Mouse (Mus musculus) small intestine, adult 2 months (tissue): Measurements from ENCODE around the gene Rnf217. TPM values are rescaled to one million over a fixed set of nuclear protein-coding genes. Genes with fewer than 3 reads are reported as not detected.

Source experiments
- H3K27ac ChIP-seq: fragments of 200-500 bp; 2 replicates; pipeline ENCODE4 v1.5.1; 2012; ENCODE audit warnings: low read depth, low read length, control low read depth, inconsistent platforms; ENCODE audit not compliant: insufficient read depth
- H3K27me3 ChIP-seq: fragments of 200-500 bp; 2 replicates; pipeline ENCODE4 v1.6.1; 2012; ENCODE audit warnings: mild to moderate bottlenecking, moderate library complexity, low read length, inconsistent platforms; ENCODE audit not compliant: control insufficient read depth, insufficient read depth
- H3K36me3 ChIP-seq: fragments of 200-500 bp; 2 replicates; pipeline ENCODE4 v1.6.1; 2012; ENCODE audit warnings: mild to moderate bottlenecking, low read length, control low read depth, inconsistent platforms; ENCODE audit not compliant: control insufficient read depth, insufficient read depth
- H3K4me1 ChIP-seq: fragments of 200-500 bp; 2 replicates; pipeline ENCODE4 v1.6.1; 2012; ENCODE audit warnings: low read length, inconsistent platforms, mixed read lengths; ENCODE audit not compliant: control insufficient read depth, insufficient read depth, insufficient read length
- H3K4me3 ChIP-seq: fragments of 200-500 bp; 2 replicates; pipeline ENCODE4 v1.5.1; 2012; ENCODE audit warnings: low read depth, mild to moderate bottlenecking, control low read depth, inconsistent platforms, low read length, moderate library complexity
- CTCF ChIP-seq: fragments of 200-500 bp; IDR thresholded peaks from 2 replicates; pipeline ENCODE4 v1.5.1; 2012; ENCODE audit warnings: low read depth, mild to moderate bottlenecking, control low read depth, inconsistent platforms, low read length, moderate library complexity, mixed read lengths; ENCODE audit not compliant: insufficient replicate concordance, insufficient read length; ENCODE audit errors: extremely low read depth
- POLR2A ChIP-seq: fragments of 200-500 bp; IDR thresholded peaks from 2 replicates; pipeline ENCODE4 v1.6.1; 2012; ENCODE audit warnings: low read depth, mild to moderate bottlenecking, control low read depth, inconsistent platforms, low read length, moderate library complexity
- WGBS: fragments of 180-500 bp; shearing (Covaris S2); methylation state at CpG from one replicate; pipeline ENCODE4 v1.1.7; 2018; 5-methylcytosine and 5-hydroxymethylcytosine counted together
- polyA plus RNA-seq: library from polyadenylated mRNA; depleted of rRNA; stranded (reverse); fragments of >200 nt; gene quantifications from 2 replicates; pipeline ENCODE4 v1.2.3, GENCODE M21; 2012

Rnf217 gene
- polyA plus RNA-seq, 1 experiment: 0.74 TPM

DNA sequence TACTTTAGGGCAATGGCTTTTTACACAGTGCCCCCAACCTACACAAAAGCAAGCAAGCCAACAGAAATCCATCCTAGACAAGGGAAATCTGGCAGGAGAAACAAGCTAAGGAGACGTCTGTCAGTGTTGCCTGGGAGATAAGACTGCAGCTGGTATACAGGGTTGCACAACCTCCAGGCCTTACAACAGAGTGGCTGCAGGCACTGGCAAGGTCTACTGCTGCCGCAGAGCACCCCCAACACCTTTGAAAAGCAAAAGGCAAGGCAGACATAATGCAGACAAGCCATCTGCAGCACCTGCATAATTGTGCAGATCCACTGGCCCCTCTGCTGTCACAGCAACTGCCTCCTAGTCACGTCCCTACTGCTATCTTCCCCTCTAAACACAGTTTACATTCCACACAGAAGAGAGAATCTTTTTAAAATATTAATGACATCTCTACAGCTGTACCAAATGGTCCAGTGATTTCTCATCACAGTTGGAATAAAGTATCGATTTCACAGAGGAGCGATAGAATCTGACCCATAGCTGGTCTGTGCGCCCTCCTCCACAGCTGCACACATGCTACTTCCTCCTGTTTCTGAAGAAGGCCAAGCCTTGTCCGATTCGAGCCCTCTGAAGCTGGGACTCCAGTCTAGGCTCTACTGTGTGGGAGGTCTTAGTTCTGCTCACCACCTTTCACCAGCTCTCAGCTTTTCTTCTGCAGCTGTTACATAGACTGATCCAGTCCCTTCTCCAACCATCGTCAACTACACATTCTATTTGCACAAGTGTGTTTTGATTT is 16.1 kb downstream of the Rnf217 start:
- H3K36me3 ChIP-seq: no peaks in the 10 kb centered on the region
- H3K4me1 ChIP-seq: peaks cover 5% of the 10 kb centered on the region; the same call in 1 of the 2 replicates
- WGBS: 27% methylated on average over 9 of the region's 9 CpGs
- H3K27ac ChIP-seq: no peak overlapping the region
- TF ChIP-seq CTCF: no peak
- TF ChIP-seq POLR2A: no peak
- no peak overlapping the region for H3K4me3 ChIP-seq
- H3K27me3 ChIP-seq: no peaks in the 10 kb centered on the region

DNA sequence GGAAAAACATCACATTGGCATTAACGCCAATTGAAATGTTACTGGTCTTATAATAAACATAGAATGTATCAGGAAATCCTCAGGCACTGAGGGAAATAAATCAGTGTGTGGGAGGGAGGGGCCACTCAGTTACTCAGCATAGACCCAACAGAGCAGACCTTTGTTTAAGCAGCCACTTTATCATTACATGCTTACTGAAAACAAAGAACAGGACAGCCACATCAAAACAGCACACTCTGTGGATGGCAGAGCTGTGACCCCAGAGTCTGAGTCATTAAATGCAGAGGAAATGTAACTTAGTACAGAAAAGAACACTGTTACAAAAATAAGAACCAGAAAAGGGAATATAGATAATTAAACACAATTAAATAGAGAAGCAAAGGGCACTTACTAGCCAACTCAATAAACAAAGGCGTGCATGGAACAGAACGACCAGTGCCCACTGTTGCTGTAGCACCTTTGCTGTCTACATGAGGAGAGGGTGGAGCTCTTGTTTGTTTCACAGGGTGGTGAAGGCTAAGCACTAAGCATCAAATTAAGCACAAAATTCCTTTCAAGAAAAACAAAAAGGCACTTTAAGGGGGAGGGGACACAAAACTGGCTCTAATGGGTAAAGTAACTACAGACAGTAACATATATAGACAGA is 16.8 kb downstream of the Rnf217 start:
- Histone ChIP-seq H3K27me3 (no peaks in the 10 kb centered on the region), H3K27ac (no peak overlapping the region), H3K36me3 (no peaks in the 10 kb centered on the region), H3K4me1 (peaks cover 5% of the 10 kb centered on the region; the same call in 1 of the 2 replicates), H3K4me3 (no peak overlapping the region)
- WGBS: 25% methylated on average over 3 of the region's 3 CpGs
- TF ChIP-seq CTCF (no peak), POLR2A (no peak)

DNA sequence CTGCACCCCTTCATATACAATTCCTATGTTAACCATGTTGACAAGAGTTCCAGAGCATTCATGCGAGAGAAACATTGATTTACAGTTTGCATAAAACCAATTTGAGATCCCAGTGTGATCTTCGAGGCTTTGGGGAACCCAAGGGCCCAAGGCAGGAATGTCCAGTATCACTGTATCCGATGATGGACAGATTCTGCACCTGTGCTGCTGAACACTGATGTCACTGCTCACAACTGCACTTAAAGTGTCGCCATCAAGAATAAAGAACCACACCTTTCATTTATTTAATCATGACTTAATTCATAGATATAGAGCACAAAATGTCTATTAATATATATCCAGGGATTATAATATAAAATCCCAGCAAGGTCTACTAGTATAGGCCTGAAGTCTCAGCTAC is 28.3 kb downstream of the Rnf217 start:
- Histone ChIP-seq H3K27me3 (no peaks in the 10 kb centered on the region), H3K4me1 (no peaks in the 10 kb centered on the region), H3K4me3 (no peak overlapping the region), H3K36me3 (no peaks in the 10 kb centered on the region), H3K27ac (no peak overlapping the region)
- no peak for TF ChIP-seq POLR2A
- 89% methylated on average over 4 of the region's 4 CpGs for WGBS

DNA sequence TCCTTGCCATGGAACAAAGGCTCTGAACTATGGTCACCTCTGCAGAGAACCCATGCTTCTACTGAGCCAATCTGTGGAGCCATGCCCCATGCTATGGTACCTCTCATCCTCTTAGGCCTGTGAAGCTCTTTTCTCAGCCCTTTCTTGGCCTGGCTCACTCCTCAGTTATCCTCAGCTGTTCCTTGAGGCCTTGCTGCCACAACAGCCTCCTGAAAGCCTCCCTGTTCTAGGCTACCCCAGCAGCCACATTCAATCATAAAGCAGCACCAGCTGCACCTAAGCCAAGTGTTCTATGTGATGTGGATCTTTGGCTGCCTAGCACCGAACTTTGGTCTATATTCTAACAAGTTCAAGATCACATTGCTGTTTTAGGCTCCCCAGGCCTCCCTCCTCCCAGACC is 28.9 kb downstream of the Rnf217 start:
- Histone ChIP-seq H3K4me3 (no peak overlapping the region), H3K27me3 (no peaks in the 10 kb centered on the region), H3K36me3 (no peaks in the 10 kb centered on the region), H3K27ac (no peak overlapping the region), H3K4me1 (no peaks in the 10 kb centered on the region)
- 84% methylated on average over 1 of the region's 1 CpGs for WGBS
- no peak for TF ChIP-seq CTCF
- no peak for TF ChIP-seq POLR2A

DNA sequence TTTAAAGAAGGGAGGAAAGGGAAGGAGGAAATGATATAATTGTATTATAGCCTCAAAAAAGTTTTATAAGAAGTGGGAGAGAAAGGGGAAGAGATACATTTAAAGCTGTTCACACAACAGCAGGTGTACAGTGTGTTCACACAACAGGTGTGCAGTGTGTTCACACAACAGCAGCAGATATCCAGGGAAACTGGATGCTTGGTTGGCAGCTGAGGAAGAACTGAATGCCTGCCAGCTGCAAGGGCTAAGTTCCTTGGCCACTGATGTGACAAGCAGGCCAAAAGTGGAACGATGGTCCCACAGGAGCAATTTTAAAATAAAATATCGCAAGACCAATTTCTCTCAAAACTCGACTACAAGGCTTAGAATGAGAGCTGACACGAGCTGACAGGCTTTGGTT is 35.7 kb downstream of the Rnf217 start:
- no peak overlapping the region for H3K27ac ChIP-seq
- H3K36me3 ChIP-seq: no peaks in the 10 kb centered on the region
- TF ChIP-seq CTCF: no peak
- TF ChIP-seq POLR2A: no peak
- H3K4me1 ChIP-seq: no peaks in the 10 kb centered on the region
- H3K4me3 ChIP-seq: no peak overlapping the region
- H3K27me3 ChIP-seq: no peaks in the 10 kb centered on the region
- 85% methylated on average over 4 of the region's 4 CpGs for WGBS

DNA sequence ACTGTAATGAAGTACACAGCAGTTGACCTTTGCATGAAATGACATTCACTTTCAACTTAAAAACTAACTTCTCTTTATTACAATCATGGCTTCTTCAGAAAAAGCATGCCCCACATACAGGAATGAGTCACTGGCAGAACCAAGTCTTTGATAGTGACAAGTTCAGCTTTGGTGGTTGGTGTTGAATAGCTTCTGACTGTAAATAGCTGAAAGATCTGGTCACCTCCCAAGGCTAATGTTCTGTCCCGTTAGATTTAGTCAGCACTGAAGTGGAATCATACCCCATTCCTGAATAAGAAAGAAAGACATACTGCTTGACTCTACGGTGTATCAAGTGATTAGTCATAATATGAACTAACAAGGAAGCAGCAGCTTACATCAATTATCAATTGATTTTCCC is 51.7 kb downstream of the Rnf217 start:
- no peak overlapping the region for H3K4me3 ChIP-seq
- WGBS: 35% methylated on average over 2 of the region's 2 CpGs
- H3K27me3 ChIP-seq: no peaks in the 10 kb centered on the region
- TF ChIP-seq POLR2A: no peak
- TF ChIP-seq CTCF: no peak
- H3K36me3 ChIP-seq: no peaks in the 10 kb centered on the region
- no peak overlapping the region for H3K27ac ChIP-seq
- H3K4me1 ChIP-seq: no peaks in the 10 kb centered on the region

DNA sequence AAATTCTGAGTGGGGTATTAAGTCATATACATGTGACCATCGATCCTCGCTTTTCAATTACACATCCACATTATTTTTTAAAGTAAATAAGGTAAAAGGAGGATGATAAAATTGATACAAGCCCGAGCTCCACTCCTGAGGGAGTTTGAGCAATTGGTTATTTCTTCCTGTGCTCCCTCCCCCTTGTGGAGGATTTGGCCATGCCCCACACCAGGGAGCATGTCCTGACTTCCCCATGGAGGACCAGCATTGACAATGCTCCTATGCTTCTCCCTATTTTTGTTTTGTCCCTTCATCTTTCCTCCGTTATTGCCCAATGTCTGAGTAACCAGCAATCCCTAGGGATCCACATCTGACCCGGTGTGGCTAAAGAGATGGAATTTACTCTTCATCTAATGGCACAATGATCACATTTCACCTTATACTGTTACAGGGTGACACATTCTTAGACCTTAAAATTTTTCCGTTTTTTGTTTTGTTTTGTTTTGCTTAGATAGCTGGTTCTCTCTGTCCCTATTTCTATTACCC is 53.5 kb downstream of the Rnf217 start:
- Histone ChIP-seq H3K27me3 (no peaks in the 10 kb centered on the region), H3K4me3 (no peak overlapping the region), H3K27ac (no peak overlapping the region), H3K4me1 (no peaks in the 10 kb centered on the region), H3K36me3 (no peaks in the 10 kb centered on the region)
- WGBS: 90% methylated on average over 6 of the region's 6 CpGs
- TF ChIP-seq CTCF: no peak
- no peak for TF ChIP-seq POLR2A
